Mouse (Mus musculus) erythroblast, adult 5-6 weeks (primary cell): ENCODE results near the gene Cdkal1. TPM values are rescaled to one million over a fixed set of nuclear protein-coding genes. Genes with fewer than 3 reads are reported as not detected.

ENCODE experiments used
- ATAC-seq: replicated peaks from 2 replicates; pipeline ENCODE4 v1.8.0; 2016; ENCODE audit warnings: moderate number of reproducible peaks, mild to moderate bottlenecking, moderate TSS enrichment, inconsistent platforms; ENCODE audit not compliant: poor library complexity, low FRiP score, severe bottlenecking
- total RNA-seq, 2 experiments: library from RNA; stranded (forward) in 1 of 2; stranded (reverse) in 1 of 2; fragments of 150-400 nt in 1 of 2; fragments of 200-764, 138-1000 nt in 1 of 2; gene quantifications; 2 replicates each; pipeline versions ENCODE4 v1.2.3 to v1.2.4; 2015 to 2017; ENCODE audit warnings: low replicate concordance in 2 of 2

Gene Cdkal1
- total RNA-seq (2015; ENCODE audit: low replicate concordance) = 6.9 and 7.5 TPM in 2 replicates
- 5.4 and 10.6 TPM in 2 replicates for total RNA-seq (2017; ENCODE audit: low replicate concordance)

- ATAC-seq = peak; percentile 94
Observed at GRCm38 (mm10) chr13:29855281-29856031, at the start of gene Cdkal1. TSS of gene Cdkal1 (minus strand) at chr13:29855674.

GRCm38 (mm10) chr13:29903341-29903740 is 47.9 kb upstream of the Cdkal1 start:
- no peak for ATAC-seq

- ATAC-seq = no peak
Observed at GRCm38 (mm10) chr13:29902676-29903075, 47.2 kb upstream of the Cdkal1 start.

- no peak for ATAC-seq
Observed at GRCm38 (mm10) chr13:29901641-29902040, 46.2 kb upstream of the Cdkal1 start.

DNA sequence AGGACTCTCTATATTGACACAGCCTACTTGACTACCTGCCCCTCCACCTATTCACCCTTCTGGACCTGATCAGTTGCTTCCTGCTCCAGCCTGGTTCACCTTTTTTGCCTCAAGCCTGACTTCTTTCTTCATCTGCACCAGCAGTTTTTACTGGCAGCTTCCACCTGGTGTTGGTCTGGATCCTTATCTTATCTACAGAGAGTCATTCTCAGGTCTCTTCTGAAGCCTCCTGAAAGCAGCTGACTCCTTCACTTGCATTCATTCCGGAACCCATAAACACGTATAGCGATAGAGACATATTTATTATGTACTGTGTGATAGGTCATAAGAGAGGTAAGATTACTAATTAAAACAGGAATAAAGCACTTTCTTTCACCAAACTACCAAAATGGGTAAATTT is 11.3 kb upstream of the Cdkal1 start:
- no peak for ATAC-seq

- ATAC-seq = no peak
Observed at GRCm38 (mm10) chr13:29864331-29864730, 8.9 kb upstream of the Cdkal1 start.

DNA sequence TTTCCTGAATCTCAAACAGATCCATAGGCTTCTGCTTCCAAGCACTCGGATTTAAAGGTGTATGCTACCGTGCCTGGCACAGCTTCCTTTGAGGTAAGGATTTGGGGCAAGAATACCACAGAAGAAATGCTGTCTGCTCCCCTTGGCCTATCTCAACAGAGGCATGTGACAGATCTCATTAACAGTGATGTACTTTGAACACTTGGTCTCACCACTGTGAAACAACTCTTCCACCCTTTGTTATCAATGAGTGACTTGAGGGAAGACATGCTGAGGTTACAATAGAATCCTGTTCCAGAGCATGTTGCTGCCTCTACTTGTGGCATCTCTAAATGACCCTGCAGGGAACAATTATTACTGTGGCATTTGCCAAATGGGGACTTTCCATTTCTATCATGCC is 4.6 kb upstream of the Cdkal1 start:
- no peak for ATAC-seq

- ATAC-seq = 0 out of 2 replicates have a peak, but pooled peaks have one; percentile 47
Observed at GRCm38 (mm10) chr13:29857436-29857835, 2.0 kb upstream of the Cdkal1 start.

GRCm38 (mm10) chr13:29854876-29855275 is 598 bp downstream of the Cdkal1 start:
- peak; percentile 39; the same call in 1 of the 2 replicates for ATAC-seq

DNA sequence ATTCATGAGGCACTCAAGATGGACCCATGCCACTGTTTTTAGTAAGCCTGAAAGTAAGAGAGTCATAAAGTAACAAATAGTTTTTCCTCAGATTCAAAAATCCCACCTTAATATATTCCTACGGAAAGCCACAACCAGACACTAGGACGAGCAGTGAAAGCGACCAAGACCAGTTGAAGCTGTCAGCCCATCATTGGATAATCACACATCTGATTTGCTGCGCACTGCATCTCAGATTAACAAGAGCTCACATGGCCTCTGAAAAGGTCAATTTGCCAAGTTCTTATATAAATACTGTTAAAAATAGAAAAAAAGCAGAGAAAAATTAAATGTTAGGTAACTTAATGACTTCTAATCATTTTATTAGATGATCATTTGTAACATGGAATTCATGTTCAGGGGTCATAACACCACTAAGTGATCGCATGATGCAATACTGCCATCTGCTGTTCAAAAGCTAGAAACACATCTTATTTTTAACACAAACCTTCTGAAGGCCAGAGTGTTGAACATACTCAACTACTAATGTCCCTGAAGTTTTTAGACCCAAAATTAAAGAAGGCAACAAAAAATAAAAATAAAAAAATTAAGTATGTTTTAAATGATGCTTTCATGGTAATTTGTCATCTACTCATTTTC is 16.9 kb downstream of the Cdkal1 start:
- ATAC-seq = peak; percentile 72; the same call in 1 of the 2 replicates

DNA sequence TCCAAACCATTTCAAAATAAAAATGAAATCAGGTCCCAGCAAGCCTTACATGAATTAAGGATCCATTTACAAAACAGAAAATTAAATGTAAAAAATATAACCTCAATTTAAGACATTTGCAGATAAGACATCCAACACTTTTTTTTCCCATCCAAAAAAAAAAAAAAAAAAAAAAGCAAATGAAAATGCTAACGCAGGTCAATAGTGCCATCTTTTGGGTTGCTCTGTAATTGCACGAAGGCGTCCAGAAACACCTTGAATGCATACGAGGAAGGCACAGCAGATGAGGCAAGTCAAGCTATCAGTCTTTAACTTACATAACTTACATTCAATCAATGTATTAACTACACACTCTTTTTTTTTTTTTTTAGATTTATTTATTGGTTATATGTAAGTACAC is 20.3 kb downstream of the Cdkal1 start:
- ATAC-seq = no peak

GRCm38 (mm10) chr13:29833751-29834150 is 21.7 kb downstream of the Cdkal1 start:
- ATAC-seq = no peak

DNA sequence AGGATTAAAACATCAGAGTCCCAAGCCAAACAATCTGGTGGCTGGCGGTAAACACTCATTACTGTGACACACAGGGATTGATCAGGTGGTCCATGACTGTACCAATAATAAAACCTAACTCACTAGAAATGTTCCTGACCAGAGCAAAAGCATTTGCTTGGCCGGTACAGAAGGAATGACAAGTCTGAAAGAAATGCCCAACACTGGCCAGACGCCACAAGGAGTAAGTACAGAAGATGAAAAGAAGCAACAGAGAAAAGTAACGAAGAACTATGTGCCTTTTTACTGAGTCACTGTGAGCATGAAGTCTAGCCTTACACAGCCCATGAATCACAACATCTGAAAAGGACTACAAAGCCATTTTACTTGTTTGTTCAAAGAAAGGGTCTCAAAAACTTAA is 24.3 kb downstream of the Cdkal1 start:
- no peak for ATAC-seq

- ATAC-seq = no peak
Observed at GRCm38 (mm10) chr13:29828032-29828431, 27.4 kb downstream of the Cdkal1 start.

- no peak for ATAC-seq
Observed at GRCm38 (mm10) chr13:29826469-29826868, 29.0 kb downstream of the Cdkal1 start.

DNA sequence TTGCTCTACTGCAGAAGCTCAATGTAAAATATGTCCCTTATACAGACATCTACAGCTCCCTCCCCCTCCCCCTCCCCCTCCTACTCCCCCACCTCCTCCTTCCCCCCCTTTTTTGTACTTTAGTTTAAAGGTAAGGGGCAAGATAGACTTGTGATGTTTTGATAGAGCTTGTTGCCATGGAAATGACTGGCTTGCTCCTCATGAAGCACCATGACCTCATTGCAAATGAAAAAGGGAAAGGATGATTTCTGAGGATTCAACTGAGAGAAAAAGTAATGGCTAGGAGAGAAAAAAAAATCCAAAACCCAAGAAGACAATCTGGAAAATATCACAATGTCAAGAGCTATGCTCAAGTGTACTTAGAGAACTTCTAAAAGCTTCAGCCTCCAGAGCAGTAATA is 29.4 kb downstream of the Cdkal1 start:
- no peak for ATAC-seq

DNA sequence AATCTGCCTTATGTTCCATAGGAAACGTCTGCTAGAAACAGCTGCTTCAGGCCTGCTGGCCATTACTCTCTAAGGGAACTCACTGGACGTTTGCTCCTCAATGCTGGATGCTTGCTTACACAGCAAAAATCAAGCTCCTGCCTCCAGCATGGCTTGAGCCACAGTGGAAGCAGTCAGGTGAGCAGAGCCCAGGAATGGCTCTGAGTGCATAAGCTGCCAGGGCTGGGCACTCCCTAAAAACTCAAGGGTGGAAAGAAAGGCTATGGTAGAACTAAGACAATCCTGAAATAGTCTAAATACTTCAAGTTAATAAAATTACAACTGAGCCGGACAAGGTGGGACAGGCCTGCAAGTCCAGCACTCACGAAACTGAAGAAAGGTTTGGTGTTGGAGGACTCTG is 30.7 kb downstream of the Cdkal1 start:
- no peak for ATAC-seq

GRCm38 (mm10) chr13:29824326-29824725 is 31.1 kb downstream of the Cdkal1 start:
- no peak for ATAC-seq

DNA sequence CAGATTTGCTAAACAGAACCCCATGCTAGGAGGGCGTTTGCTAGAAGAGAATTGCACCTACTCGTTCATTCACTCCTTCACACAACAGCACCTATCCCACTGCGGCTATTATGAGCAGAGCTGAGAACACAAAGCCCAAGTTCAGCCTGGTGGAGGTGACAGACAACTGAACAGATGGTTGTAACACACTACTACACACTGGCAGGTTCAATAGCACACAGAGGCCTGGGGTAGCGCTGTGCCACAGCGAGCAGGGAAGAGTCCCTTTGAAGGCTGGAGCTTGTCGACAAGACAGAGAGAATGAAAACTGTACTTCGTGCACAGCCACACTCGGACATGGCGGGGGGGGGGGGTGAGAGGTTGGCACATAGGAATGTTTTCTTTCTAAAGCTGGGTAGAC is 31.6 kb downstream of the Cdkal1 start:
- no peak for ATAC-seq

DNA sequence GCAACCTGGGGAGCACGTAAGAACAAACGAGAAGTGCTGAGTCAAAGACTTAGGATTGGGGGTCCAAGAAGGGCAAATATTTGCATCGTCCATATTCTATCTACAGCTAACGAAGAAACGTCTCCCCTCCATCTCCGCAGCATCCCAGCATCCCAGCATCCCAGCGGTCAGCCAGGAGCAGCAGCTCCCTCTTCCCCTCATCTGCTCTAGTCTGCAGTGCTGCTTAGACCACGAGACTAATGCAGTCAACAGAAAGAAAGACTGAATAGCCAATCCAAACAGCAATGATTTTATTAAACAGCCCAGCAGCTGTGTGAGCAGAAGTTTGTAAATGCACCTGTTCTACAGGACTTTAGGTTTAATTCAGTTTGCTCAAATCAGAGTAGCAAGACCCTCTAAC is 32.0 kb downstream of the Cdkal1 start:
- ATAC-seq = no peak

DNA sequence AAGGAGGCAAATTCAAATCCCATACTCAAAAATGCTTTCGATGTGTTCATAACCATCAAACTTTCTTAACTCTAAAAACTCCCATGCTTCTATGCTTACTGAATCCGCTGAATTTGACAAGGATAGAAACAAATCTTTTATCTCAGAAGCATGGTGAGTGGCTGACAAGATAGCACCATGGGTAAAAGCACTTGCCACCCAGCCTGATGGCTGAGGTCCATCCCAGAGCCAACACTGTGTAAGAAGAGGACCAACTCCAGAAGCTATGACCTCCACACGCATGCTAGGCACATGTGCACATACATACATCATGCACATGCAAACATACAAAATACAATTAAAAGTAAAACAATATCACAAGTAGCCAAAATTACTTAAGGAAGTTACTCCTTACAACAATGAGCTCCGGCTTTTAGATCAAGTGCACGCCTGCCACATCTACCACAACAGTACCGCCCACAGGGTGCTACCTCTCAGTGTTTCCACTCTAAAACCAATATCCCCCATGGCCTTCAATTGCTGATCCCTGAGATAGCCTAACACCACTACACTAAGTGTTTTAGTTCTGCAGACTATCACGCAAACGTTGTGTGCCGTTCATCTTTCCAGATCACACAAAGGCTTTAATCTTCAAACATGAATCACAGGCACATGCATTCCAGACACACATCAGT is 35.4 kb downstream of the Cdkal1 start:
- no peak for ATAC-seq
